Mouse (Mus musculus) Muller cell, postnatal 12 days (primary cell): Measurements from ENCODE around the gene Adamtsl3.

Experiments
- DNase-seq: peaks from one replicate; pipeline ENCODE4 v3.0.0-alpha.2; 2015; ENCODE audit errors: inconsistent ontology term

Adamtsl3 gene

DNA sequence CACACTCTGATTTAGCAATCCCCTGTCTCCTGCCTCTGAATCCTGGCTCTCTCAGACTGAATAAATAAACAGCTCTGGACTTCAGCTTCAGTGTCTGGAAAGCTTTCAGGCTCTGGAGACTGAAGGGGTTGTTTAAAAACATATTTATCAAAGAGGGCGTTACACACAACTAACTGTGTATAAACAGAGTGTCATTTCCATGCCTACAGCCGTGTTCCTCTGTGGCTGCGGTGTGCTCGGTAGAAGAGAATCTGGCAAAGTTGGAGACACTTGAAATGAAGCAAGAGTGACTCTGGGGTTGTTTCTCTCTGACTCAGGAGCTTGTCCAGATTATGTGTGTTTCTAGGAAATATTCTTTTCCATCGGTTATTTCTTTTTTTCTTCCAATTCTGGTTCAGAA is 167.0 kb downstream of the Adamtsl3 start:
- no peak for DNase-seq

DNA sequence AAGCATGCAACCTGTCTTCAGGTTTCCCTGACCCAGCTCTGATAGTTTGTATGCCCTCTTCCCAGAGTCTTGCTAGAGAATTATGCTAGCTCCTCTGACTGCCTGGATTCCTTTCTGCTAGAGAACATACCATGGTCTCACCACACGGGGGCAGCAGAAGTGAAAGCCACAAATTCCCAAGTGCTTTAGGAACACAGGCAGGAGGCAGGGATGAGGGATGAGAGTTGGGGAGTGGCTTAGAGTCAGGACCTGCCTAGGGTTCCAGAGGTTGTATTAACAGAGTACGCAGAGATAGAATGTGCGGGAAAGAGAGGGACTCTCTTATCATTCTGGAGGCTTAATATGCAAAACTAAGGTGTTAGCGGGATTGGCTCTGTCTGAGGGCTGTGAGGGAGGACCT is 168.6 kb downstream of the Adamtsl3 start:
- peak; percentile 46 for DNase-seq

DNA sequence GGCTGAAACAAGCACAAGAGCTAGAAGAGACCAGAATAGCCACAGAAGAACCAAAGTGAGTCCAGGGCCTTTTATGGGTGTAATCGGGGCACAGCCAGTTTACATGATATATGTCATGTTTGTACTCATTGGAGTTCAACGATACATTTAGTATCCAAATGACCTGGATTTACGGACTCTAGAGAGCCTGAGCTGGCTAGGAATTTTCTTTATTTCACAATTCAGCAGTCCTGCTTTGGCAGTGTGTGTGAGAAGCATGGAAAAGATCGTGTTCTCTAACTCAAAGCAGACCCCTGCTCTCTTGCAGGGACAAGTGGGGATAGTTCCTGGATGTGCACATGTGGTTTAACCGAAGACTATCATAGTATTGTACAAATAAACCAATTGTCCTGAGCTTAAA is 195.1 kb downstream of the Adamtsl3 start:
- DNase-seq: no peak

DNA sequence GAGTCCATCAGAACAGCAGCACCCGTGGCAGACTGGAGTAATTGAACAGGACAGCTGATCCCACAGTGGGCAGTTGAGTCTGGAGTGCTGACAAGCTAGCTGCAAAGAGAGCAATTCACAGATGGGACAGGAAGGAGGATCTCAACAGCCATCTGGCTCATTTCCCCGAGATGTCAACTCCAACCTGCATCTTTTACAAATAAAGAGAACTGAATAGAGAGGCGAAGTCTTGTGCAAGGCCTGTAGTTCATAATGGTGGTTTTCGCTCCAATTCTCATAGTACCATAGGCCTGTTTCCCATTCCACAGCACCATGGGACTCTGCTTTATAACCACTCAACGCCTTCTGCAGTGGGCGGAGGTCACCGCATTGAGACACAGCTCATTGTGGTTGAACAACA is 195.9 kb downstream of the Adamtsl3 start:
- DNase-seq: peak; percentile 9

- DNase-seq: no peak
Observed at GRCm38 (mm10) chr7:82533188-82533587, 197.7 kb downstream of the Adamtsl3 start.

- peak; percentile 99 for DNase-seq
Observed at GRCm38 (mm10) chr7:82533747-82534504, 198.4 kb downstream of the Adamtsl3 start.

DNA sequence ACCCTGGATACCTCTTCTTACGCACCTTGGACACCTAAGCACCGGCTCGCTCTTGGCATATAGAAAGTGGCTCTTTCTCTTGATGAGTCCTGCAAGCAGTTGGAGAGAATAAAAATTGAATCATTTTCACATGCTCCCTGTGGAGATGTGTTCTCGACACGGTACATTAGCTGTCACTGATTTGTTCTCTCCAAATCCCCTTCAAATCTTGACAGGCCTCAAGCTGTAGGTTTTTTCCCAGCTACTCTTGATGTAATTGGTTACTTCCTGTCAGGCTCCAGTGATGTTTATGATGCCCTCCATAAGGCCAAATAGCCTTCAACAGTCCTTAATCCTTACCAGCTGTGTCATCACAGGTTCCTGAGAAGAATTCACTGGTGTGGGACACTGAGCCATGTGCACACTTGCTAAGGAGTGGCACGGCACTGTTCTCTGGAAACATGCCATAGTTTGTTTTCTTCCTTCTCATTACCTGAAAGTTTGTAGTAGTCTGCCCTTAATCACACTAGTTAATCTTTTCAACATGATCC is 209.0 kb downstream of the Adamtsl3 start:
- no peak for DNase-seq

- DNase-seq: no peak
Observed at GRCm38 (mm10) chr7:82552005-82552404, 216.5 kb downstream of the Adamtsl3 start.

DNA sequence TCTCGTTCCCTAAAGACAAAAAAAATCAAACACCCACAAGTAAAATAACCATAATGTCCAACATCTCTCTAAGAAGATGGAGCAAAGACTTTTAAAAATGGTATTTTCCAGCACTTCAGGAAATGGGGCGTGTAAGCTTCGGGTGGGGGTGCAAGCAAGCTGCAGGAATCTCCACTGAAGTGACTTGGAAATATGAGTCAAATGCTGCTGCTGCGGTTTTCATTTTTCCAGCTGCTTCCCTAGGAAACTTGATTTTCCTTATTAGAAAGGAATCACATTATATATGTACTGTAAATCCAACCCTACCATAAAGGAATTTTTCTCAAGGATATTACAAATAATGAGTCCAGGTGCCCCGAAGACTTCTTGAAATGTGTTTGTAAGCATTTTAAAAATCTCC is 220.3 kb downstream of the Adamtsl3 start:
- no peak for DNase-seq

DNA sequence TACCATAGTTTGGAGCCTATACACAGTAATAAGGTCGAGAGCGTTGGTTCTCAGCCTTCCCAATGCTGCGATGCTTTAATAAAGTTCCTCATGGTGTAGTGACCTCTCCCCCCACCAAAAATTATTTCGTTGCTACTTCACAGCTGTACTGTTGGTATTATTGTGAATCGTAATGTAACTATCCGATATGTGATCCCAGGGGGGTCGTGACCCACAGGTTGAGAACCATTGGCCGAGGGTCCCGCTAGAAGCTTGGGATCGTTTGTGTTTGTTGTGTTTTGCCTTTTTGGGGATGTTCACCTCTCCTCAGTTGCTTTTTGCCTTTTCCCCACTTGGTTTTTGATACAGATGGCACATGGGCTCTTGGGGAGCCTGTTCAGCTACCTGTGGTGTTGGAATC is 220.9 kb downstream of the Adamtsl3 start:
- no peak for DNase-seq

- no peak for DNase-seq
Observed at GRCm38 (mm10) chr7:82557111-82557510, 221.6 kb downstream of the Adamtsl3 start.

GRCm38 (mm10) chr7:82566688-82567087 is 231.2 kb downstream of the Adamtsl3 start:
- DNase-seq: no peak

GRCm38 (mm10) chr7:82567811-82568210 is 232.3 kb downstream of the Adamtsl3 start:
- no peak for DNase-seq

- DNase-seq: no peak
Observed at GRCm38 (mm10) chr7:82572981-82573380, 237.5 kb downstream of the Adamtsl3 start.

GRCm38 (mm10) chr7:82580007-82580406 is 244.5 kb downstream of the Adamtsl3 start:
- DNase-seq: no peak

DNA sequence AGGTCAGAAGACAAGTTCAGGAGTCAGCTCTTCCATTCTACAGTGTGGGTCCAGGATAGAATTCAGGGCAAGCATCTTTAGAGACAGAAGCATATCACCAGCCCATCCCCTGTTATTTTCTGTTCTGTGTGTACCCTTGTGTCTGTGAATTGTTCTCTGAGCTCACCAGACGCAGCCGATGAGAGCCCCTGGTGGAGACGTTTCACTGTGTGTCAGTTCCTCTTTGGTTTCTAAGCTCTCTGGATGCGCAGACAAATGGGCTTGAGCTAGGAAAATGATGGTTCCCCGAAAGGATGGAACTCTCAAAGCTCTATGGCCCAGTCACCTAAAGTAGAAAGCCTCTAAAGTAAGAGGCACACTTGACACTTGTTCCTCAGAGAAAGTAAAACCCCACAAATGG is 246.3 kb downstream of the Adamtsl3 start:
- DNase-seq: no peak

GRCm38 (mm10) chr7:82582534-82582933 is 247.0 kb downstream of the Adamtsl3 start:
- DNase-seq: no peak

GRCm38 (mm10) chr7:82590931-82591330 is 255.4 kb downstream of the Adamtsl3 start:
- DNase-seq: no peak

DNA sequence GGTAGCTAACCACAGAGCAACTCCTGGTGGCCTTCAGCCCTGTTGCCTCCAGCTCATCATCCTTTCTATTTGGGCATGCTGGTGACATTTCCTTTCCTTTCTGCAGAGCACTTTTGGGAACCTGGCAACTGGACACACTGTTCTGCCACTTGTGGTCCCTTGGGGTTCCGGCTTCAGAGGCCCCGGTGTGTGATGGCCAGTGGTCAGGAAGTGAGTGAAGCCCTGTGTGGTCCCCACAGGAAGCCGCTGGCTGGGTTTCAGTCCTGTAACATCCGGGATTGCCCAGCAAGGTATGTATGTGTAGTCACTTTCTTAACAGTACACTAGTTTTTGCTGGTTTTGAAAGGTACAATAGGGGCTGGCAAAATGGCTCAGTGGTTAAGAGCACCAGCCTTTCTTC is 266.5 kb downstream of the Adamtsl3 start:
- no peak for DNase-seq

GRCm38 (mm10) chr7:82605425-82605824 is 269.9 kb downstream of the Adamtsl3 start:
- no peak for DNase-seq

DNA sequence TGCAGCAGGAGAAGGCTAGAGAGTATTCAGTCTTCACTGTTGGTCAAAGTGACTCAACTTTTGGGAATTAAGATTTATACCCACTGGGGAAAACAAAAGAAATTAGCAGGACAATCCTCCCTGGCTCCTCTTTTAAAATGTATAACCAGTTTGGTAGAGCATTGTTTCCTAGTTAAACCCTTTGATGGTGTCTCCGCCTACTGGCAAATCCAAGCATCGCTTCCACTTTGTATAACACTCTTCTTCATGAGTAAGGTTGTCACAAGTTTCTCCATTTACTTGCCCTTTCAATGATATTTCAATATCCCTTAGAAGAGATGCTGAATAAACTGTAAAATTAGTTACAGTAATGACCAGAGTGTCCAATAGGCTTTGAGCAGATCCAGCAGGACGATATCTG is 274.1 kb downstream of the Adamtsl3 start:
- DNase-seq: peak; percentile 7

- DNase-seq: peak; percentile 59
Observed at GRCm38 (mm10) chr7:82625342-82625741, 289.8 kb downstream of the Adamtsl3 start.

DNA sequence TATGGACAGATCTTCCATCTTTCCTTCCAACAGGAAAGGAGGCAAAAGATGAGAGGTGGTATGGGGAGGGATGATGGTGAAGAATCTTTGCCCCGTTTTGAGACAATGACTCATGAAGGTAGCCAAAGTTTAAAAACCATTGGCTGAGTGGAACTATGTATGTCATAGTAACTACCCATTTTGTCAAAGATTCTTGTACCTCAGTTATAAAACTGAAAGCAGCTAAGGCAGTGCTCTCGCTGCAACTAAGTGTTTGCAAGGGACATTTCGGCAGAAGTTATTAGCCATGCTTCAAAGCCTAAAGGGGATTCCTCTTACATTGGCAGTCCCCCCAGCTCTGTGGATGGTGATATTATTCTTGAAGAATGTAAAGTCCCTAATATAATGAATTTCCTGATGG is 311.7 kb downstream of the Adamtsl3 start:
- DNase-seq: no peak

- DNase-seq: peak; percentile 0
Observed at GRCm38 (mm10) chr7:82647909-82648308, 312.4 kb downstream of the Adamtsl3 start.
